Mouse (Mus musculus) urinary bladder, postnatal 10 days (tissue): ENCODE measurements around the gene Itga2b.
"Not testable (repeated sequence)": the region's sequence is repeated elsewhere in the genome, so short reads cannot be mapped to it uniquely, and the experiment has no call there.

ENCODE experiments used
- DNase-seq: peaks from one replicate; pipeline ENCODE4 v3.0.0; 2022; ENCODE audit warnings: low spot score

Itga2b gene

GRCm38 (mm10) chr11:102411061-102411460, 58.9 kb downstream of the Itga2b start:
- DNase-seq, result no peak

- DNase-seq, result not testable (repeated sequence)
These were observed 59.6 kb downstream of the Itga2b start for GRCm38 (mm10) chr11:102410345-102410744.

GRCm38 (mm10) chr11:102409795-102410330, 60.1 kb downstream of the Itga2b start:
- no peak for DNase-seq

GRCm38 (mm10) chr11:102408888-102409794, 60.8 kb downstream of the Itga2b start:
- DNase-seq, result no peak

GRCm38 (mm10) chr11:102408344-102408876, 61.5 kb downstream of the Itga2b start:
- DNase-seq, result peak; percentile 86

GRCm38 (mm10) chr11:102407834-102408215, 62.1 kb downstream of the Itga2b start, which contains the start of gene Slc25a39:
Slc25a39 (minus strand) TSS chr11:102407946.
- no peak for DNase-seq

GRCm38 (mm10) chr11:102406900-102407833, 62.8 kb downstream of the Itga2b start:
- peak; percentile 74 for DNase-seq

GRCm38 (mm10) chr11:102406401-102406800, 63.5 kb downstream of the Itga2b start:
- no peak for DNase-seq

GRCm38 (mm10) chr11:102405544-102406285, 64.2 kb downstream of the Itga2b start:
- no peak for DNase-seq

GRCm38 (mm10) chr11:102404161-102405010, 65.5 kb downstream of the Itga2b start:
- DNase-seq, result no peak

- DNase-seq, result no peak
These were observed 66.3 kb downstream of the Itga2b start for GRCm38 (mm10) chr11:102403657-102404056.
